Mouse (Mus musculus): ENCODE data around the gene Eif4e. TPM values are rescaled to one million over a fixed set of nuclear protein-coding genes. Genes with fewer than 3 reads are reported as not detected.

Eif4e gene
- polyA plus RNA-seq, 1 experiment = 409 TPM

DNA sequence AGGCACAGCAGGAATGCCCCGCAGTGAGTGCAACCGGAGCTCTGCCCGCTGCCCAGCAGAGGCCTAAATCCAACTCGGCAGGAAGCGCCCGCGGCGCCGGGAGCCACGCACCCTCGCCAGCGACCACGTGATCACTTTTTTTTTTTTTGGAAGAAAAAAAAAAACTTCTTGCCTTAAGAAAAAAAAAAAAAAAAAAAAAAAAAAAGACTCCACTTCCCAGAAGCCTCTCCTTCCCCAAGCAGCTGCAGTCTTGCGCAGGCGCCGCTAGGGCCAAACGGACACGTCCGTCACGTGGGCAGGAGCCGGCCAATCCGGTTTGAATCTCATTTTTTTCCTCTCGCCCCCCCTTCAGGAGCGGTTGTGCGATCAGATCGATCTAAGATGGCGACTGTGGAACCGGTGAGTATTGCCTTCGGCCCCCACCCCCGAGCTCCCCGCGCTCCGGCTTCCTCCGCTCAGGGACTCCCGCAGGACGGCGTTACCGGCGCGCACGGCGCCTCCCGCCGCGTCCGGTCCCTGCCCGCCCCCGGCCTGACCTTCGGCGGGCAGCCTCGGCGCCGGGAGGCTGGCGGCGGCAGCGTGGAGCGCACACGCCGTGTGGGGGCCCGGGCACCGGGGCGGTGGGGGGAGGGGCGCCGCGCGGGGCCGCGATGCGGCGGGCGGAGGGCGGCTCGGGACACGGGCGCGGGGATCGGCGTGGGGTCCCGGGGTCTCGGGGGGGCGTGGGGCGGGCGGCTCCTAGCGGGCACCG is 1.1 kb downstream of the Eif4e start:
- no peak for TF ChIP-seq POLR2A (IDR thresholded peaks at IDR 0.05; ENCODE audit: insufficient read depth, low read length)
- 0 out of 2 replicates have a peak, but pooled peaks have one; percentile 35 for TF ChIP-seq EP300 (IDR thresholded peaks at IDR 0.05; ENCODE audit: insufficient read depth, low read depth, low read length)
- H3K4me3 ChIP-seq (ENCODE audit: low read depth, low read length) = peak overlapping the region; percentile 86
- no peaks in the 10 kb centered on the region for H3K9me3 ChIP-seq (replicated peaks; ENCODE audit: control insufficient read depth, insufficient read depth, low read length, poor library complexity, severe bottlenecking)
- no peaks in the 10 kb centered on the region for H3K27me3 ChIP-seq (ENCODE audit: control insufficient read depth, insufficient read depth, low read length, poor library complexity, severe bottlenecking)
- no peaks in the 10 kb centered on the region for H3K36me3 ChIP-seq (ENCODE audit: control insufficient read depth, insufficient read depth, low read length, poor library complexity, severe bottlenecking)
- peak overlapping the region; percentile 46 for H3K27ac ChIP-seq (ENCODE audit: insufficient read depth, low read length)
- H3K9ac ChIP-seq (ENCODE audit: low read depth, poor library complexity, severe bottlenecking) = peak overlapping the region; percentile 99
- peaks cover 3% of the 10 kb centered on the region for H3K4me1 ChIP-seq (ENCODE audit: control insufficient read depth, insufficient read depth, low read length)

DNA sequence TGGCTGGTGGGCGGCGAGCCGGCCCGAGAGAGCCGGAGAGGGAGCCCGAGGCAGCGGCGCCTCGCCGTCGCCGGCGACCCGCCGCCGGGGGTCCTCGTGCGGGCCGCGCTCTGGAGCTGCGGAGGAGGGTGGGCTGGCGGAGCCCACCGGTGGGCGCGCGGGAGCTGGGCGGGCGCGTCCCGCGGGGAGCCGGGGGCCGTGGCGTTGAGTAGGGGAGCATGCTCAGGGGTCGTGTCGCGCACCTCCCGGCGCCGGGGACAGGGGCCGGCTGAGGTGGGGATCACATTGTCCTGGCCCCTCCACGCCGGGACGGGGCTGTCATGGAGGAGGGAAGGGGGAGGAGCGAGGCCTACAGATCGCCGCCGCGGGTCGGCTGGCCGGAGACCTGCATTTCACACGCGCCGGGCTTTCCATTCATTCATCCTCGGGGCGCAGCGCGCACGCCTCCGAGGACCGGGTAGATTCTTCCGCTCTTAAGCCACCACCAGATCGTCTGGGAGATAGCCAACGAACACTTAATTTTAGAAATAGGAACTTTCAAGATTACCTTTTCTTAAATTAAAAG is 1.8 kb downstream of the Eif4e start:
- TF ChIP-seq EP300 (IDR thresholded peaks at IDR 0.05; ENCODE audit: insufficient read depth, low read depth, low read length) = no peak
- no peak for TF ChIP-seq CTCF (IDR thresholded peaks at IDR 0.05; ENCODE audit: low read depth, low read length)
- no peak for TF ChIP-seq POLR2A (IDR thresholded peaks at IDR 0.05; ENCODE audit: insufficient read depth, low read length)
- Histone ChIP-seq H3K9me3 (replicated peaks; ENCODE audit: control insufficient read depth, insufficient read depth, low read length, poor library complexity, severe bottlenecking) (no peaks in the 10 kb centered on the region), H3K27me3 (ENCODE audit: control insufficient read depth, insufficient read depth, low read length, poor library complexity, severe bottlenecking) (no peaks in the 10 kb centered on the region), H3K4me1 (ENCODE audit: control insufficient read depth, insufficient read depth, low read length) (peaks cover 6% of the 10 kb centered on the region), H3K9ac (ENCODE audit: low read depth, poor library complexity, severe bottlenecking) (peak overlapping the region; percentile 99), H3K4me3 (ENCODE audit: low read depth, low read length) (peak overlapping the region; percentile 73), H3K27ac (ENCODE audit: insufficient read depth, low read length) (no peak overlapping the region), H3K36me3 (ENCODE audit: control insufficient read depth, insufficient read depth, low read length, poor library complexity, severe bottlenecking) (no peaks in the 10 kb centered on the region)

DNA sequence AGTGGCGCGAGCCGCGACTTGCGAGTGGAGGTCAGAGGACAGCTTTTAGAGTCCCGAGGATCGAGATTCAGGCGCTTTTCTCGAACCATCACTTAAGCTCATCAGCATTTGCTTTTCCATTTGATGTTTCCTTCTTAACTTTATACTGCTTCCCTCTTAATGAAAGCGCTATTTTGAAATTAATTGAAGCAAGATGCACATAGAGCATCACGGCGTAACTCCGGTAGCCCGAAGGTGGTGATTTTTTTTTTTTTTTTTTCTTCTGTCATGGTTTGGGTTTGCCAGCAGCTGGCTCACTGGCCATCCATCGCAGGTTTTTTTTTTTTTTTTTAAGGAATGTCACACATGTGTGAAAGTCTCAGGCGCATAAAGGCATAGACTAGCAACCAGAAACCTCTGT is 2.3 kb downstream of the Eif4e start:
- TF ChIP-seq POLR2A (IDR thresholded peaks at IDR 0.05; ENCODE audit: insufficient read depth, low read length) (no peak), CTCF (IDR thresholded peaks at IDR 0.05; ENCODE audit: low read depth, low read length) (no peak), EP300 (IDR thresholded peaks at IDR 0.05; ENCODE audit: insufficient read depth, low read depth, low read length) (no peak)
- Histone ChIP-seq H3K27me3 (ENCODE audit: control insufficient read depth, insufficient read depth, low read length, poor library complexity, severe bottlenecking) (no peaks in the 10 kb centered on the region), H3K9me3 (replicated peaks; ENCODE audit: control insufficient read depth, insufficient read depth, low read length, poor library complexity, severe bottlenecking) (no peaks in the 10 kb centered on the region), H3K27ac (ENCODE audit: insufficient read depth, low read length) (no peak overlapping the region), H3K4me1 (ENCODE audit: control insufficient read depth, insufficient read depth, low read length) (peaks cover 6% of the 10 kb centered on the region), H3K9ac (ENCODE audit: low read depth, poor library complexity, severe bottlenecking) (peak overlapping the region; percentile 99), H3K4me3 (ENCODE audit: low read depth, low read length) (peak overlapping the region; percentile 73), H3K36me3 (ENCODE audit: control insufficient read depth, insufficient read depth, low read length, poor library complexity, severe bottlenecking) (no peaks in the 10 kb centered on the region)

DNA sequence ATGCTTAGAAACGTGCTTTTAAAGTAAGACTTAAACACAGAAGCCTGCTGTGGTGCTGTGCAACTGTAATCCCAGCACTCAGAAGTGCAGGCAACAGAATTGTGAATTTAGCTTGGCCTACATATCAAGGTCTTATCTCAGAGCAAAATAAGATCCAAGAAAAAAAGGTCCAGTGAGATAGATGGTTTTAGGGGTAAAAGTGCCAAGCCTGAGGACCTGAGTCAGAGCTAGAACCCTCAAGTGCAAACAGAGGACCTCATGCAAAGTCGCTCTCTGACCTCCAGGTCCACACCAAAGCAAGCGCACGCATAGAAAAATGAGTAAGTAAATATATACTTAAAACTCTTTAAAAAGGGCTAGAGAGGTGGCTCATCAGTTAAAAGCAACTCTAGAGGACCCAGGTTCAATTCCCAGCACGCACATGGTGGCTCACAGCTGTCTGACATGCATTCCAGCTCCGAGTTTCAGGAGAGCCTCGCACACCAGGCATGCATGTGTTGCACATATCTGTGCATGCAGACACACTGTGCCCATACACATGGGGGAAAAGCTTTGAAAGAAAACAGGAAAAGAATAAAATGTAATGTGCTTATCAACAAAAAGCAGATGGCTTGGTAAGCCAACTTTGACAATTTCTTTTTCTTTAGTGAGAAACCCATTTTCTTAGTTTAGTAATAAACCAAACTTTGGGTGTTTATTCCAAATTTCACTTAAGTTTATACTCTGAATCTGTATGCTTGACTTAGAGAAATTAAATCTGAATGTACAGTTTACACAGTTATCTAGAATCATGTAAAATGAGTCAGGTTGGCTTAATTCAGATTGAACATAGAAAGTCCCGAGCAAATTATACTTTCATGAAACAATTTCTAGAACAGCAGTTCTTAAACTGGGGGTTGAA is 4.8 kb downstream of the Eif4e start:
- no peak overlapping the region for H3K27ac ChIP-seq (ENCODE audit: insufficient read depth, low read length)
- no peaks in the 10 kb centered on the region for H3K36me3 ChIP-seq (ENCODE audit: control insufficient read depth, insufficient read depth, low read length, poor library complexity, severe bottlenecking)
- H3K4me1 ChIP-seq (ENCODE audit: control insufficient read depth, insufficient read depth, low read length) = peaks cover 6% of the 10 kb centered on the region
- H3K4me3 ChIP-seq (ENCODE audit: low read depth, low read length) = no peak overlapping the region
- no peaks in the 10 kb centered on the region for H3K27me3 ChIP-seq (ENCODE audit: control insufficient read depth, insufficient read depth, low read length, poor library complexity, severe bottlenecking)
- no peaks in the 10 kb centered on the region for H3K9me3 ChIP-seq (replicated peaks; ENCODE audit: control insufficient read depth, insufficient read depth, low read length, poor library complexity, severe bottlenecking)
- H3K9ac ChIP-seq (ENCODE audit: low read depth, poor library complexity, severe bottlenecking) = no peak overlapping the region
- TF ChIP-seq POLR2A (IDR thresholded peaks at IDR 0.05; ENCODE audit: insufficient read depth, low read length) = no peak
- no peak for TF ChIP-seq EP300 (IDR thresholded peaks at IDR 0.05; ENCODE audit: insufficient read depth, low read depth, low read length)
- TF ChIP-seq CTCF (IDR thresholded peaks at IDR 0.05; ENCODE audit: low read depth, low read length) = no peak

DNA sequence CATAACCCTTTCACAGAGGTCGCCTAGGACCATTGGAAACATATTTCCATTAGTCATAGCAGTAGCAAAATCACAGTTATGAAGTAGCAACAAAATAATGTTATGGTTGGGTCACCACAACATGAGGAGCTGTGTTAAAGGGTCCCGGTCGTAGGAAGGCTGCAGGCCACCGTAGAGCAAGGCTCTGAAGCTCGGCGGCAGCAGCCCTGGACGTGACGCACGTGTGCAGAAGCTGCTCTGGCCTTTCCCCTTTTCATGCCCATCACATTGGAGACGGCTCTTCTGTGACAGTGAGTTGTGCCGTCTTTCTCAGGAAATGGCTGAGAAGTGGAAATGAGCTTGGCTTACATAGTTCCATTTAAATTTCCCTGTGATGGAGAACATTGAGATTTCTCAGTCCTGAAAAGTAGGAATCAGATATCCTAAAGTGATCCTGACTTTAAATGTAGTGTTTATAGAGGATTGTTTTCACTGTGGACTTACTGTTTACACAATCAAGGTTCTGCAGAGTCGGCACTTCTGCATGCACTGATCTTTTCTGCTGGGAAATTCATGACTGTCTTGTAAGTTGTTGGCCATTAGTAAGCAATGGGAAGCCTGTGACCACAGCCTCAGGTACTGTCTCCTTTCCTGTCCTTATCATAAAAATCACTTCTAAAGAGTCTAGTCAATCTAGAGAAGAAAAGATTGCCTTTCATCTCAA is 5.7 kb downstream of the Eif4e start:
- Histone ChIP-seq H3K9me3 (replicated peaks; ENCODE audit: control insufficient read depth, insufficient read depth, low read length, poor library complexity, severe bottlenecking) (no peaks in the 10 kb centered on the region), H3K27me3 (ENCODE audit: control insufficient read depth, insufficient read depth, low read length, poor library complexity, severe bottlenecking) (no peaks in the 10 kb centered on the region), H3K9ac (ENCODE audit: low read depth, poor library complexity, severe bottlenecking) (no peak overlapping the region), H3K27ac (ENCODE audit: insufficient read depth, low read length) (no peak overlapping the region), H3K4me3 (ENCODE audit: low read depth, low read length) (no peak overlapping the region), H3K4me1 (ENCODE audit: control insufficient read depth, insufficient read depth, low read length) (peaks cover 6% of the 10 kb centered on the region), H3K36me3 (ENCODE audit: control insufficient read depth, insufficient read depth, low read length, poor library complexity, severe bottlenecking) (no peaks in the 10 kb centered on the region)
- no peak for TF ChIP-seq EP300 (IDR thresholded peaks at IDR 0.05; ENCODE audit: insufficient read depth, low read depth, low read length)
- no peak for TF ChIP-seq POLR2A (IDR thresholded peaks at IDR 0.05; ENCODE audit: insufficient read depth, low read length)
- no peak for TF ChIP-seq CTCF (IDR thresholded peaks at IDR 0.05; ENCODE audit: low read depth, low read length)

Measured in ES-Bruce4 (cell line).